Mouse (Mus musculus) ES-CJ7 (cell line): Measurements from ENCODE around the gene Sox6.

Experiments used
- DNase-seq: peaks from one replicate; pipeline ENCODE4 v3.0.0; 2011; ENCODE audit warnings: low read depth, low spot score

Sox6 gene

DNA sequence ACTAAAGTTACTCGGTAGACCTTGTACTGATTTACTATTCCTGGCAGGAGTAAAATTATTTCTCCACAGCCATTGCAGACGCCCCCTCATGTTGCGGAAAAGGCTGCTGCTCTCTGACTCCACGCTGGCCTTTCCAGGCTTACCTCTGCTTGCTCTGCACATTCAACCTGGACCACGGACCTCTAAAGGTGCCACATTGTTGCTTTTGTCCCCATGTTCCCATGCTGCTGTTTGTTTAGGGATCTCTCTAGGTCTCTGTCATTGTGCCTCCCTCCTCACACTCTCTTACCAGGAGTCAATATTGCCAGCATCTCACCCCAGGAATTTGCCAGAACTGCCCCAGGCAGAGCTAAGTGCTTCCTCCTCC, 473.6 kb downstream of the Sox6 start:
- no peak for DNase-seq

GRCm38 (mm10) chr7:115564359-115565059, 474.1 kb downstream of the Sox6 start:
- DNase-seq, result no peak

- DNase-seq, result no peak
These were observed 481.9 kb downstream of the Sox6 start for GRCm38 (mm10) chr7:115556677-115557076.

GRCm38 (mm10) chr7:115550197-115550804, 488.3 kb downstream of the Sox6 start:
- DNase-seq, result no peak

DNA sequence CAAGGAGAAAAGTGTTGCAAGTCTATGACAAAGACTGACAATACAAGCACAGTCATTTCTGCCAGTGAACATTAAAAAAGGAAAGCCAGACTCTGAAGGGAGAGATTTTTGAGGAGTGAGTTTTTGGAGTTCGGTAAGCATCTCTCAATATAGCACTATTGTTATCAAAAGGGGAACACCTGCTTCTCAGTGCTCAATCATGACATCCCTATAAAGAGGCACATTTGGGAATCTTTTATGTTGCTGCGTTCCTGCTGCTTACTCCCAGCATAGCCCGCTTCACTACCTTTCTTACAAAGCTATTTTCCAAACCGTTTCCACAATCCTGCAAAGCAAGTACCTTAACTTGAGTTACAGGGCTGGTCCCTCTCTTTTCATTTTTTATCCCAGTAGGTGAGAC, 488.9 kb downstream of the Sox6 start:
- DNase-seq, result no peak

DNA sequence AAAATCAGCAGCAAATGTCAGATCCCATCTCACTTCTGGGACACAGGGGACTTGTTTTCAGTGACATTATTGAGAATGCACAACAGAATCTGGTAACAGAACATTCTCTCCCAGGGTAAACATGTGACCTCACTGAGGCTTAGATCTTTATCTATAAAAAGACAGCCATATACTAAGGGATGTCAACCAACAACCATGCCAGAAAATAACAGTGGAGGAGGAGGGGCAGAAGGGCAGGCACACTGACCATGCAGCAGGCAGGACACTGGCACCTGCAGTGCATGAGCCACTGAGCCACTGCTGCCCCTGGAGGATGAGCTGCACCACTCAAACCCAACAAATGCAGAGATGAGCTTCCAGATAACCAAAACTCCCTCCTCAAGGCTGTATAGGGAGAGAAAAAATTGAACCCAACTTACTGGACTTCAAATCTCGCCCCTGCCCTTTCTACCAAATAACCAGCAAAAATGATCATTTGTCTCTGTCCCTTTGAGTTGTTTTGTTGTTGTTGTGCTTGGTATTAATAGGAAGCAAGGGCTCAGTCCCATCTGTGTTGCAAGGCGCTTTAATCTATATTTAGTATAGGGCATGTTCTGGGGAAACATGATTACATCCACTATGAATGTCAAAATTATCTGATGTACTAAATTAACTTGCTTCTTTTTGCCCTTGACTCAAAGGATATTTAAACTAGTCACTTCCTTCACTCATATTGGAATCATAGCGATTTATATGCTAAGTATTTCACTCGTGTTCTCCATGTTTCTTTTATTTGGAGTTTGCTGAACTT, 492.8 kb downstream of the Sox6 start:
- no peak for DNase-seq

- peak; percentile 38 for DNase-seq
These were observed 495.0 kb downstream of the Sox6 start for GRCm38 (mm10) chr7:115543596-115543995.

GRCm38 (mm10) chr7:115540261-115540660, 498.3 kb downstream of the Sox6 start:
- DNase-seq, result no peak

DNA sequence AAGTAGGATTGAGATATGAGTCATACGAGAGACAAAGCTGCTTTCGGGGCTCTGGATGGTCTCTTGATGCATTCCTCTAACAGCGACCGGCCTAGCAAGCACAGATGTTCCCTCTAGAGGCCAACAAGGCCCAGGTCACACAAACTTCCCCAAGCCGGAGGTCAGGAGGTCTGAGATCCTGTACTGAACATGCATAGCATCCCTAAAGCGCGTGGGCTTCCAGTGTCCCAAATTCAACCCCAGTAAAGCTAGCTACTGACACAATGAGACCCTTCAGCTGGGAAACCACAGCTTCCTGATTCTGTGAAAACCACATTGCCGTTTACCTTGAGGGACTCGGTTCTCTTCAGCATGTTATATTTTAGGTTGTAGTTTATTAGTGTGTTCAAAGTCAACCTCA, 499.6 kb downstream of the Sox6 start:
- no peak for DNase-seq

DNA sequence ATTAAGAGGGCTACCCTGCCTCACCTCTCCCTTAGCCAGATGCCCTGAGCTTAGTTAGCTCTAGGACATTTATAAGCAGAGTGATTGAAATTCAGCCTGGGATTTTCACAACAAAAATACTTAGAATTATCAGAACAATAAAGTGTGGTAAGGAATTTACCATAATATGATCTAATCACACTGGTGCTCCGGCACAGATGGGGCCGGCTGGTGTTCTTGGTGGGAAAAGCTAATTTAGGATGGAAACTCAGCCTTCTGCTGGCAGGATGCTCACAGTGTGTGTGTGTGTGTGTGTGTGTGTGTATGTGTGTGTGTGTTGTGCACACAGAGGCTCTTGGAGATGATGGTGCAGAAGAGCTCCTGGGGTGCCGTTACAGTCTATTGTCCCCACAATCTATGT, 501.0 kb downstream of the Sox6 start:
- no peak for DNase-seq

DNA sequence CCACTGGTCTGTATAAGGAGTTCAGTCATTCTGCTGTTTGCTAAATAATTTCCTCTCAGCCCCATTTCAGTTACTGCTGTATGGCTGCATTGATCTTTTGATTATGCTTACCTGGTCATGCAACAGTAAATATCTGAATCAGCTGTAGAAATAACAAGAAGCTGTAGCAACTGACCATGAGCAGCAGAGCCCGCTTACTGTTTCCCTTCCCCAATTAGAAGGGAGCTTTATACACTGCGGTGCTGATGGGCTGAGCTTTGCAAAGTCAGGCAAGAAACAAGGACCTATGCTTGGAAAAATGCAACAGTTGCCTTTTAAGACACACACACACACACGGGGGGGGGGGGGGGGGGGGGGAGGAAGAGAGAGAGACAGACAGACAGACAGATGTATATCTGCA, 502.1 kb downstream of the Sox6 start:
- DNase-seq, result no peak

- DNase-seq, result no peak
These were observed 506.7 kb downstream of the Sox6 start for GRCm38 (mm10) chr7:115531875-115532274.

- DNase-seq, result no peak
These were observed 507.4 kb downstream of the Sox6 start for GRCm38 (mm10) chr7:115531217-115531616.

- DNase-seq, result no peak
These were observed 520.9 kb downstream of the Sox6 start for GRCm38 (mm10) chr7:115517701-115518100.

- no peak for DNase-seq
These were observed 524.9 kb downstream of the Sox6 start for GRCm38 (mm10) chr7:115513681-115514080.

DNA sequence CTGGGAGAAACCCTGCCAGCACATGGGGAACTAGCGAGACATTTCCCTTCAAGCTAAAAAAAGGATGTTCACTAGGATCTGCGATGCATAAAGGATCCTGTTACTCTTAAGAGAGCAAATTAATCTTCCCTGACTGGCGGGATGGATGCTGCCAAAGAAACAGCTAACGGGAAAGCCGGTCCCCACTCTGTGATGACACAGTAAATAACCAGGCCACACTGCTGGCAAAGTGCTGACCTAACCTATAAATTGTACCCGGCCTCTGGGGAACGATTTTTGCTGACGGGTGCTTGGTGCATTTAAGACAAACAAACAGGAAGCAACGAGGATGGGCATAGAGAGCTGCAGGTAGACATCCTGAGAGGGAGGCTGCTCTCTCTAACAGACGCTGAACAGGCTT, 526.8 kb downstream of the Sox6 start:
- DNase-seq, result no peak

DNA sequence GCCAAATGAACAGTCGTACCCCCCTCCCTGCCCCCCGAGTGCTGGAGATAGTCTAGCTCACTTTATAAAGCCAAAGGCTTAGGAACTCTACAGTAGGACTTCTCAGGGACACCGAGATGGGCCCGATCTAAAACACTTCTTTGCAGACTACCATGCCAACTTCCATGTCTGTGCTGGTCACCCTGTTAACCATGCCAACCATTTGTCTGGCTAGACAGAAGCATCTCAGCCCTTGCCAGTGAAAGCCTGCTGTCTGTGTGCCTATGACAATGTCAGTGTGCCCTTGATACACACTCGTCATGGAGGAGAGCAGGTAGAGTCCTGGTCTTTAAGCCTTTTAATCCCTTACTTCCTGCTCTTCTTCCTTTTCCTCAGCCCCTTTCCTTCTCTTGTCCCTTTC, 527.5 kb downstream of the Sox6 start:
- no peak for DNase-seq

- DNase-seq, result no peak
These were observed 528.6 kb downstream of the Sox6 start for GRCm38 (mm10) chr7:115510045-115510444.

GRCm38 (mm10) chr7:115506385-115506784, 532.2 kb downstream of the Sox6 start:
- DNase-seq, result no peak

GRCm38 (mm10) chr7:115501497-115501896, 537.1 kb downstream of the Sox6 start:
- DNase-seq, result peak; percentile 17

- DNase-seq, result no peak
These were observed 537.8 kb downstream of the Sox6 start for GRCm38 (mm10) chr7:115500825-115501224.

GRCm38 (mm10) chr7:115500170-115500569, 538.4 kb downstream of the Sox6 start:
- no peak for DNase-seq

GRCm38 (mm10) chr7:115491721-115492120, 546.9 kb downstream of the Sox6 start:
- no peak for DNase-seq
